Mouse (Mus musculus): ENCODE data around the gene Tnfrsf19.

Tnfrsf19 gene

DNA sequence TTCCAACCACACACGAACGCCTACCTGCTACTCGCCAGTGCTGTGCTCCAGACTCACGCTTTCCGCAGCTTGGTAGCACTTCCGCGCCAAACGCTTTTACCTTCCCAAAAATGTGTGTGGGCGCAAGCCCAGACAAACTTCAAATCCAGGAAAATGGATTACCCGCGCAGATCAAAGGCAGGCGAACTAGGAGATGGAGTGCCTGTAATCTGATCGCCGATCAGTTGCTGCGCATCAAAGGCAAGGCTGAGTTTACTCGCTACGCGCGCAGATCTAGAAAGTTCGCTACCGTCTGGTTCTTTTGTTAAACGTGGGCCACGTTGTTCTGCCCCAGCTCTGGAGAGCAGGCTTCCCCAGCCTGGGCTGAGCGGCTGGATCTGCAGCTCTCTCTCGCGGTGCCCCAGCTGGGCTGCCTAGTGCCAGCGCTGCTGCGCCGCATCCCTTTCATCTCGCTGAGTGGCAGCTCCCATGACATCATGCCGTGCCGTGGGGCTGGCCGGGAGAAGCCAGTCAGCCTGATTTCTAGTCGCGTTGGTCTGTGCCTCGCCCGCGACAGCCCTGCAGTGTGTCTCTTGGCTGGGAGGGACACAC is at the start of gene Tnfrsf19:
TSS of gene Tnfrsf19 (minus strand) at position 400 of the 591 bp plus-strand sequence.
- DNase-seq (ENCODE audit: low spot score in 2 of 2) = peak in 1 of 2 experiments; percentile 59

- DNase-seq (ENCODE audit: low spot score in 2 of 2) = no peak
These were observed 45.8 kb upstream of the Tnfrsf19 start for GRCm38 (mm10) chr14:61092073-61092472.

DNA sequence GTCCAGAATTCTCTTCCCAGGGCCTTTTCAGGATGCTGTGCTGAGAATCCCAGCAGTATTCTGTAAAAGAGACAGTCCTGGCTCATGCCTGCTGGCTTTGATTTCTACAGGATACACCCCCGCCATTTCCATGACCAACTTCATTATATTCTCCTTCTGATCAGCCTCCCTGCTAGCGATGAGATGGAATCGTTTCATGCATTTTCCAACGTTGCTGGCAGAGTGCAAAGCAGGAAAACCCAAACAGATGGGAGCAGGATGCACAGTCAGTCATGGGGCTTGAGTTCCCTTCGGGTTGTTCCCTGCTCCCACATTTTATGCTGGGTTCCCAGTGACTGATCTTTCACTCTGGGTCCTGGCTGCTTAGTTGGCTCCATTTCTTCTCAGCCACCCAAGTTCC is 44.7 kb upstream of the Tnfrsf19 start:
- DNase-seq (ENCODE audit: low spot score in 2 of 2) = no peak

DNA sequence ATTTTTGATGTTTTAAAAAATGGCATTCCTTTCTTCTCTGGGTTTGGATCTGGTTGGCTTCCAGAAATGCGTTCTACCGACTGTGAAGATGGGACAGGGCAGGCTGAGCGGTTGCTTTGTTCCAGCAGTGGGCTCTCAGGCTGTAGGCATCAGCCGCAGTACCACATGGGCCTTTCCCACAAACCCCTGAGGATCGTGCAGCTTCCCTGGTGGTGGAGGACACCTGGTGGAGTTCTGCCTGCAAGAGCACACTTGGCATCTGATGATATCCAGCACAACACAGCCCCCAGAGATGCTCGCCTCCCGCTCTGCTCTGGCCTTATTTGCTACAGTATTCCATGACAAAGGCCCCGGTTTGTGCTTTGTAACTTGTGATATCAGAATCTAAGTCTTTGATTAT is 41.9 kb upstream of the Tnfrsf19 start:
- no peak for DNase-seq (ENCODE audit: low spot score in 2 of 2)

GRCm38 (mm10) chr14:61085325-61085724 is 39.0 kb upstream of the Tnfrsf19 start:
- no peak for DNase-seq (ENCODE audit: low spot score in 2 of 2)

DNA sequence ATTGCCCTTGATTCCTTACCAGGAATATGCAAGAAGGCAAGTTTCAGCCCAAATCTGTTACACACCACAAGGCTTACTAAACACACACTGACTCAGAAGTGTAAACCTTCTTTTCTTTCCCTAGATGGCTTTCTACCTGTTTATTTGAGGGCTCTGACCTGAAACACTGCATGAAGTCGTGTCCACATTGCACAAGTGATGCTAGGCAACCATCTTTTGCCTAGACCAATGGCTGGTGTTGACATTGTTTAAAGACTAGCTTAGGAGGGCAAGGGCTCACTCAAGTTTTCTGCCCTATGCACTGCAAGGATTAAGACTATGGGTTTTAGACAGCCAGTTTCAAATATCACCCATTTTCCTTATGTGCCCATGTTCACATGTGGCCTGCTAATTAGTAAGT is 23.3 kb upstream of the Tnfrsf19 start:
- no peak for DNase-seq (ENCODE audit: low spot score in 2 of 2)

- no peak for DNase-seq (ENCODE audit: low spot score in 2 of 2)
These were observed 15.4 kb upstream of the Tnfrsf19 start for GRCm38 (mm10) chr14:61061729-61062128.

DNA sequence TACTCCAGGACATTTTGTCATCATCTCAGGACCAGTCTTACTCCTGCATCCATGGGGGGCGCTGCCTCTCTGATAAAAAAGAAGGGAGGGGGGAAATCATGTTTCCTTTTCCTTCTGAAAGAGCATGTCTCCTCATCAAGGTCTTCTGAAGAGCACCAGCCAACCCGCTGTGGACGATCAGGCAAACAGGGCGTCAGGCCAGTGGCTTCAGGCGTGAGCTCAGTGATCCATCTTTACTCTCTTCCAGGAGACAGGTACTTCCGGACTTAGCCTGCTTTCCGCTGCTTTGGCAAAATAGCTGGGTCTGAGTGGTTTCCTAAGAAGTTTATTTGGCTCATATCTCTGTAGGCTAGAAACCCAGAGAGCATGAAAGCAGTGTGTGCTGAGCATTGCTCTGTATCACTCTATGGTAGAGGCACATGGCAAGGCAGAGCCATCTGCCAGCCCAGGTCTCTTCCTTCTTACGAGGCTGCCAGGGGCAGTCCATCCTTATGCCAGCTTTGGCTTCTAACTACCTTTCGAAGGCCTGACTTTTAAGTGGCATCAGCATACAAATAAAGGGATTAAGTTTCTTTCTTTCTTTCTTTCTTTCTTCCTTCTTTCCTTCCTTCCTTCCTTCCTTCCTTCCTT is 13.1 kb upstream of the Tnfrsf19 start:
- DNase-seq (ENCODE audit: low spot score in 2 of 2) = no peak

DNA sequence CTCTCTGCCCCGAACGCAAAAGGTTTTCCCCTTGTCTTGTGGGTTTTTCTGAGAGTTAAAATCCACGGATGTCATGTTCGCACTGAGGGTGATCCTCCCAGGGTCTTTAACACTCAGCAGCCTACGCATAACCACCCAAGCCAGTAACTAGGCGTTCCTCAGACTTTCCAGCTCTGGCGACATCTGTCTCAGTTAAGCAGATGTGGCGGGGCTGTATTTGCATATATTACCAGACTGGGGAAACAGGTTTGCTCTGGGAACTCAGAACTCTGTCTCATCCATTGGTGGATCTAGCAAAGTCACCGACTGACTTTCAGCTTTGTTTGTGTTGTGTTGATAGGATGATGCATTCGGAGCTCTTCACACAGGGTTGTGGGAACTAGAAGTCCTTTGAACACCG is 10.7 kb upstream of the Tnfrsf19 start:
- DNase-seq (ENCODE audit: low spot score in 2 of 2) = no peak

GRCm38 (mm10) chr14:61056445-61056844 is 10.2 kb upstream of the Tnfrsf19 start:
- peak in 1 of 2 experiments; percentile 32 for DNase-seq (ENCODE audit: low spot score in 2 of 2)

DNA sequence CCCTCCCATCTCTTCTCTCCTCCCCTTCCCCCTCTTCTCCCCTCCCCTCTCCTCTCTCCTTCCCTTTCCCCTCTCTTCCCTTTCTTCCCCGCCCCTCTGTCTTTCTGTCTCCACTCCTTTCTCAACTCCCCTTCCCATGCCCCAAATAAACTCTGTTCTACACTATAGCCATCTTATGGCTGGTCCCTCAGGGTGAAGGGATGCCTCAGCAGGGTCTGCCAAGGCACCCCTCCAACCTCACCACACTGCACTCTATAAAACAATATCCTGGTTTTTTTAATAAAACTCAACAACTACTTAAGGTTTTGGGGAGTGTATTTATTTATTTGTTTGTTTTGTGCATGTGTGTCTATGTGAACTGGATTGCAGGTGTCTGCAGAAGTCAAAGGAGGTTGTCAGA is 9.6 kb upstream of the Tnfrsf19 start:
- no peak for DNase-seq (ENCODE audit: low spot score in 2 of 2)

DNA sequence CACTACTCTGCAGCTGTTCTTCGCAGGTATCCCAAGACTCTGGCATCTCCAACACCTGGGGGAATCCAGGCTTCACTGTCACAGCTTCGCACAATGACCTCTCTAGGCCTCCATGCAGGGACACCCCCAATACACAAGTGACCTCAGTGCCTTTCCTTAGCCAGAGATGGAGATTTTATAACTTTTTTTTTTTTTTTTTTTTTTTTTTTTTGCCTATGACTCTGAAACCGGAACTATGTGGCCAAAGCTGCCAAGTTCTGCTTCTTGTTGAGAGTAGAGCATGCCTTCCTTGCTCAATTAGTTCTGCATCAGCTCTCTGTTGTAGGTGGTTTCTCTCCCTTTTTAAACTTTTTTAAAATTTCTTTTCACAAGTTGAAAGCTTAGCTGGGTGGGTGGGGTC is 5.9 kb upstream of the Tnfrsf19 start:
- no peak for DNase-seq (ENCODE audit: low spot score in 2 of 2)

DNA sequence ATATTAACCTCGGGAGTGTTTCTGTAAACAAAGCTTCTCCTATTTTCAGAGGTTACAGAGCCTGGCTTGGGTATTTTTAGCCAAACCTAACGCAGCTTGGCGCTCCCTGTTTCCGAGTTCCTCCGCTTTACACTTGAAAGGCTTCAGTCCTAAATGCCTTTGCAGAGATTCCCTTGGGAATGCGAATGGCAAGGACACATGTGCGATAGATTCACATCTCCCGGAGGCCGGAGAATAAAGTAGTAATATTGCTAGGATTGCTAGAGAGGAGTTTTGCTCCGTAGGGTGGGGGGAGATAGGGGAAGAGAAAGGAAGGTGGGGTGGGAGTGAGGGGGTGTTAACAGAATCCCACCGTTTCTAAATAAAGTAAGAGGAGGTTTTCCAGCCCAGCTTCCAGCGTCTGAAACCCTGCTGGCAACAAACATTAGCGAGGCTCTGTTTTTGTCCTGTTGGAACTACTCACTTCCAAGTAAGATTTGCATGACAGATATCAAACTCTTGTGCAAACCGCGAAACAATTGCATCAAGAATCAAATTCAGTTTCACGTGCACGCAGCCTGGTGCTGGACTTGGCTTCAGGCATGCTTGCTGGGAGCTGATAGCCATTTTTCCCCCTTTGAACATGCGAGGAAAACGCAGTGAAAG is 722 bp downstream of the Tnfrsf19 start:
- DNase-seq (ENCODE audit: low spot score in 2 of 2) = no peak

GRCm38 (mm10) chr14:61044316-61044715 is 2.0 kb downstream of the Tnfrsf19 start:
- no peak for DNase-seq (ENCODE audit: low spot score in 2 of 2)

DNA sequence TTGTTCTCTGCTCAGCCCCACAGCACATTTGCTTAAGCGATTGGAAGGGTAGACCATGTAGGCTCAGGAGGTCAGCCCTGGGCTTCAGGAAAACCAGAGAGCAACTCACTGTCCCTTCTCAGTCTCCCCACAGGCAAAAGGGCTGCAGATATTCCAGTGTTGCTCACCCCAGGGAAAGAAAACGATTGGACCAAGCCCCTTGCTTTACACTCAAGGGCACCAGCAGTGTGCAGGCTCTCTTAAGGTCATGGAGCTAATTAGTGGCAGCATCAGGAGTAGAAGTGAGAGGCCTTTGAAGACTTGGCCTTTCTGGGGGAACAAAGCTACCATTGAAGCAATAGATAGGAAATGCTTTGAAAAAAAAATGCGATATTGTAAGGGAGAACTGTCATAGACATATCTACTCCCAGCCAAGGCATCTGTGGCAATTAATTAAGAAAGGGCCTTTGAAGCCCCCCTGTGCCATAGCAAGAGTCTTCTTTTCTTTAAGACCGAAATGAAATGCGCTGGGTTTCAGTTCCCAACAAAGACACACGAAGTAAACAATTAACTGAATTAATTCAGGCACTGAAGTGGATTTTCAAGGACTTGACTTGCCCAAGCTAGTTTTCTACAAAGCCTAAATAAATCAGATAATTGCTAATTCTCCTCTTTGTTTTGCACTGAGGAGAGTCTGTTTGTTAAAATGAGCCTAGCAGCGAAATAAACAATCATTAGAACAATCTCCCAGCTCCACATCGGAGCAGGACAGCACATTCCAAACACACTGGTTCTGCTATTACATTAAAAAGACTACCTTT is 2.6 kb downstream of the Tnfrsf19 start:
- no peak for DNase-seq (ENCODE audit: low spot score in 2 of 2)

DNA sequence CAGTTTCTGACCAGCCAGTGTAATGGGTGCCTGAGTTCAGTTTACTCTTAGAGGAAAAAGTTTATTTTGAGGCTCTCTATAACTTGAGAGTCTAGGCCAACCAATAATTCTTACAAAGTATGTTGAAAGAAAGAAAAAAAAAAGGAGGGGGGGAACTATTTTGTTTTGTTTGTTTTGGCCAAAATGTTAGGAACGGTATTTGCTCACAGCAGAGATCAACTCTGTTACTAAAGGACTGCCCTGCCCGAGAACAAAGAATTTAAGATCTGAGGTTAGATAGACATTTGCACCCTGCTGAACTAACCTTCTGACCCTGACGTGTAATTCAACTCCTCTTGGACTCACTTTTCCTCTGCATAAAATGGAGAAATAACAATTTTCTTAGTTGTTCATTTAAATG is 4.0 kb downstream of the Tnfrsf19 start:
- DNase-seq (ENCODE audit: low spot score in 2 of 2) = no peak

DNA sequence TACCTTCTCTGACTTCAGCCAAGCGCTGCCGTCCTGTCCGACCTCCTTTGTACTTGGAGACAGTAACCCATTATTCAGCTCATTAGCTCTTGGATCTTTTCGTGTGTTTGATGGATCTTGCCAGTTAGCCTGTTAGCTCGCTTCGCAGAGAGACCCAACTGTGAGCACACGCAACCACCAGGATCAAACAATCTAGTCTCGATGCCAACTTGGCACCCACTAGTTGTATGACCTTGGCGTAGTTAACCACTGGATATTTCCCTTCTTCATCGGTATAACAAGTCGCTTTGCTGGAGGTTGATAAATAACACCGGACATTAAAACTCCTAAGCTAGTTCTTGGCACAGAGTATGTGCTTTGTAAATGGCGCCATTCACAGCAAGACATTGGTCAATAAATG is 6.1 kb downstream of the Tnfrsf19 start:
- no peak for DNase-seq (ENCODE audit: low spot score in 2 of 2)

DNA sequence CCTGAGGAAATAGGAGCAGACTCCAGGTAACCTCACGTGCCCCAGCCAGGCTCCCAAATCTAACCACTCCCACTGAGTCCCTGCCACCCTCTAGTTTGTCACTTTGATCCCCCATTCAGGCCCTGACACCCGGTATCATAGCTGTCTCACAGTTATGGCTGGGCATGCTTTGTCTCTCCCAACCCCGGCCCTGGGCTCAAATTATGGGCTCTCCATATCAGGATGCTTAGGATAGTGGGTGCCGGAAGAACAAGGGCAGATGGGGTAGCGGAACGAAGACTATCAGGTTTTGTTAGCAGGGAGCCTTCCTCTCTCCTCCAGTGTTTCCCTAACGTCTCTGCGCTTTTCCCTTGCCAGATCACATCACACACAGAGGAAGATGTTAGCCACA is 8.2 kb downstream of the Tnfrsf19 start:
- DNase-seq (ENCODE audit: low spot score in 2 of 2) = no peak

DNA sequence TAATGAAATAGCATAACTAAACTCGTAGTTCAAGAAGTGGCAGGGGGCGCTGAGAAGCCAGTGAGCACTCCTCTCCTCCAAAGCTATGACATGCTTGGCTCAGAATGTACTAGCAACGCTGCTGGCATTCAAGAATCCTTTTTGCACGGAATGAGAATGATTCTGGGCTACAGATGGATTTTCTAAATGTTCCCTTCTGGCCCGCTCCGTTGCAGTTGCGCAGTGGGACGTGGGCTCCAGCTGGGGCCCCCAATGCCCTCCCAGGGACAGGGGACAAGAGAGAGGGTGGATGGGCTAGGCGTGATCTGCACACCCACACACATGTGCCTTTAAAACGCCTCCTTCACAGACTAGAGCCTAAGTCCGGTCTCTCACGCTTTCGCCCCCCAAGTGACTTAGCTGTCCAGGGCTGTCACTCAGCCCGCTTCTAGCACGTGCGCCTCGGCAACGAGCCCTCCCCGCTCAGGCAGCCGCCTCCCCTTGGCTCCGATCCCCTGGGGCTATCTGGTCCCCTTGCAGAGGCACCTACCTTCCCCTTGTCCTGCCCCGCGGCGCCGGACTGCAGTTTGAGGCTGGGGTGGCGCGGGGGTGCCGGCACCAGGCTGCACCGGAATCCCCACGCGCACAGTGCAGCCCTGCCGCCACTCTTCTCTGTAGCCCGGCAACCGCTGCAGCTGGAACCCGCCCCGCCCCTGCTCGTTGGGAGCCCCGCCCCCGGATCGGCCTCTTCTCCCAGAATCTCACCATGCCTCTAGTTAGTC is 8.8 kb downstream of the Tnfrsf19 start:
- DNase-seq (ENCODE audit: low spot score in 2 of 2) = no peak

DNA sequence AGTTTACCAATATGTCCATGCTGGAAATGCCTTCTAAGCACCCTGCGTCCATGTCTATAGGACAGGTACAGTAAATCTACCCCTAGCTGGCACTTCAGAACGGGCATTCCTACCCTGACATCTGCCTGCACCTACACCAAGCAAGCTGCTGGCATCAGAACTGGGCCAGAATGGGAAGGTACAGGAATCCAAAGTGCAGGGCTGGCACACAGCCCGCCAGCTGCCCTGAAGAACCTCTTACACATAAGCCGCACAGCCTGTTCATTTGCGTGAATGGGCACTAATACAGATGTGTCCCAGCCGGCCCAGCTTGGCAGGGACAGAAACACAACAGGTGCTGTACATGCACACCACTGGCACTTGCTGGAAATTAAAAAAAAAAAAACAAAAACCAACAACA is 15.9 kb downstream of the Tnfrsf19 start:
- DNase-seq (ENCODE audit: low spot score in 2 of 2) = no peak

DNA sequence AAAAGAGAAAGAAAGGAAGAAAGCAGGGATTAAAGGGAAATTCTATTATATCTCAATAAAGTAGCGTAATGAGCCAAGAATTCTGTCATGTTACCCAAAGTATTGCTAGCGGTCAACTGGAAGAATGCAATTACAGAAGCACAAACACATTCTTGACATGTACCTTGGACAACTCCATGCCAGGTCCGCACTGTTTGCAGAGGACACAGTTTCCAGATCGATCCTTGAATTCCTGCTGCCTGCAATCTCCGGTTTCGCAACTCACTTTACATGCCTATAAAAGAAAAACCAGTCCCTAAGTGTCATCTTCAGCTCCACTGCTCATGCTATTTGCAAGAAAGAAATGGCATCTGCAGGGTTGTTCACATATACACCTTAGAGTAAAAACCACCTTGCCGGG is 22.3 kb downstream of the Tnfrsf19 start:
- no peak for DNase-seq (ENCODE audit: low spot score in 2 of 2)

- no peak for DNase-seq (ENCODE audit: low spot score in 2 of 2)
These were observed 23.9 kb downstream of the Tnfrsf19 start for GRCm38 (mm10) chr14:61022383-61022782.

Data from natural killer cell, adult 2 months (primary cell).